Mouse (Mus musculus) hindbrain, postnatal 0 days (tissue): ENCODE data around the gene Itga9. TPM values are rescaled to one million over a fixed set of nuclear protein-coding genes. Genes with fewer than 3 reads are reported as not detected.

Source experiments
- ATAC-seq: fragments of 200-750 bp; cut with Nextera tagmentation; 2 replicates; pipeline ENCODE4 v1.8.0; 2017; ENCODE audit warnings: mild to moderate bottlenecking, moderate TSS enrichment, moderate library complexity
- DNase-seq: peaks from one replicate; pipeline ENCODE4 v3.0.0-alpha.2; 2015; ENCODE audit warnings: low spot score
- H3K27ac ChIP-seq: fragments of 300-500 bp; sonication (generic); 2 replicates; pipeline ENCODE4 v1.5.1; 2014; ENCODE audit warnings: mild to moderate bottlenecking
- H3K27me3 ChIP-seq: fragments of 300-500 bp; sonication (generic); 2 replicates; pipeline ENCODE4 v1.6.1; 2014; ENCODE audit warnings: low read length, mixed read lengths; ENCODE audit not compliant: insufficient read depth
- H3K36me3 ChIP-seq: fragments of 300-500 bp; sonication (generic); 2 replicates; pipeline ENCODE4 v1.6.1; 2014; ENCODE audit warnings: low read length, mixed read lengths; ENCODE audit not compliant: insufficient read depth
- H3K4me1 ChIP-seq: fragments of 300-500 bp; sonication (generic); 2 replicates; pipeline ENCODE4 v1.6.1; 2014; ENCODE audit warnings: antibody characterized with exemption, low read length, mixed read lengths; ENCODE audit not compliant: insufficient read depth
- H3K4me2 ChIP-seq: fragments of 300-500 bp; sonication (generic); 2 replicates; pipeline ENCODE4 v1.6.1; 2014; ENCODE audit warnings: low read depth, mild to moderate bottlenecking, low read length, moderate library complexity, mixed read lengths
- H3K4me3 ChIP-seq: fragments of 300-500 bp; sonication (generic); 2 replicates; pipeline ENCODE4 v1.5.1; 2014; ENCODE audit warnings: low read length
- H3K9ac ChIP-seq: fragments of 300-500 bp; sonication (generic); replicated peaks from 2 replicates; pipeline ENCODE4 v1.6.1; 2014; ENCODE audit warnings: mild to moderate bottlenecking, low read length, moderate library complexity, mixed read lengths
- H3K9me3 ChIP-seq: fragments of 300-500 bp; sonication (generic); 2 replicates; pipeline ENCODE4 v1.6.1; 2016; ENCODE audit warnings: low read length, mixed read lengths
- CTCF ChIP-seq: IDR thresholded peaks from 2 replicates; pipeline ENCODE4 v1.5.1; 2016; ENCODE audit warnings: antibody characterized with exemption, control low read depth, low read depth
- WGBS: fragments of 180-500 bp; shearing (Covaris S2); extraction: QIAGEN DNeasy Blood & Tissue Kit; methylation state at CpG from one replicate; pipeline ENCODE4 v1.1.7; 2014; 5-methylcytosine and 5-hydroxymethylcytosine counted together
- polyA plus RNA-seq: library from polyadenylated mRNA; unstranded; fragments of >200 nt; fragmentation: Nextera tagmentation; extraction: Ambion mirVana; gene quantifications from 2 replicates; pipeline ENCODE4 v1.2.1, GENCODE M21; 2015
- total RNA-seq: library from RNA; depleted of rRNA; stranded (reverse); fragments of >200 nt; gene quantifications from 2 replicates; pipeline ENCODE4 v1.2.3, GENCODE M21; 2014; rRNA removed

Gene Itga9
- total and polyA plus RNA-seq, 2 experiments from 2014 or later: 1.5 to 4.4 TPM

GRCm38 (mm10) chr9:118944388-118944787, 337.9 kb downstream of the Itga9 start:
- 71% methylated on average over 12 of the region's 12 CpGs for WGBS
- H3K4me3 ChIP-seq: no peak overlapping the region
- H3K9ac ChIP-seq: no peak overlapping the region
- no peak for TF ChIP-seq CTCF
- H3K4me1 ChIP-seq: no peaks in the 10 kb centered on the region
- no peak for ATAC-seq
- no peaks in the 10 kb centered on the region for H3K9me3 ChIP-seq
- no peak overlapping the region for H3K27ac ChIP-seq
- no peak overlapping the region for H3K4me2 ChIP-seq
- no peak for DNase-seq
- H3K27me3 ChIP-seq: no peaks in the 10 kb centered on the region
- no peaks in the 10 kb centered on the region for H3K36me3 ChIP-seq

GRCm38 (mm10) chr9:118948486-118948885, 342.0 kb downstream of the Itga9 start:
- no peak for DNase-seq
- 75% methylated on average over 5 of the region's 5 CpGs for WGBS
- Histone ChIP-seq H3K4me3 (no peak overlapping the region), H3K36me3 (no peaks in the 10 kb centered on the region), H3K27me3 (no peaks in the 10 kb centered on the region), H3K27ac (no peak overlapping the region), H3K4me1 (no peaks in the 10 kb centered on the region), H3K4me2 (no peak overlapping the region), H3K9ac (no peak overlapping the region), H3K9me3 (no peaks in the 10 kb centered on the region)
- TF ChIP-seq CTCF: no peak
- ATAC-seq: no peak

GRCm38 (mm10) chr9:118949124-118949523, 342.6 kb downstream of the Itga9 start:
- H3K27me3 ChIP-seq: no peaks in the 10 kb centered on the region
- 84% methylated on average over 8 of the region's 8 CpGs for WGBS
- TF ChIP-seq CTCF: no peak
- no peak overlapping the region for H3K9ac ChIP-seq
- H3K4me2 ChIP-seq: no peak overlapping the region
- no peaks in the 10 kb centered on the region for H3K36me3 ChIP-seq
- ATAC-seq: no peak
- no peak overlapping the region for H3K27ac ChIP-seq
- H3K9me3 ChIP-seq: no peaks in the 10 kb centered on the region
- DNase-seq: no peak
- H3K4me1 ChIP-seq: no peaks in the 10 kb centered on the region
- no peak overlapping the region for H3K4me3 ChIP-seq

- Histone ChIP-seq H3K4me2 (no peak overlapping the region), H3K4me3 (no peak overlapping the region), H3K4me1 (no peaks in the 10 kb centered on the region), H3K36me3 (no peaks in the 10 kb centered on the region), H3K9me3 (no peaks in the 10 kb centered on the region), H3K27ac (no peak overlapping the region), H3K27me3 (no peaks in the 10 kb centered on the region), H3K9ac (no peak overlapping the region)
- 67% methylated on average over 4 of the region's 4 CpGs for WGBS
- ATAC-seq: no peak
- no peak for TF ChIP-seq CTCF
- DNase-seq: no peak
Measured at GRCm38 (mm10) chr9:118949654-118950053, 343.2 kb downstream of the Itga9 start.

GRCm38 (mm10) chr9:118950061-118950460, 343.6 kb downstream of the Itga9 start:
- H3K4me1 ChIP-seq: no peaks in the 10 kb centered on the region
- H3K4me3 ChIP-seq: no peak overlapping the region
- no peak for DNase-seq
- H3K27me3 ChIP-seq: no peaks in the 10 kb centered on the region
- no peaks in the 10 kb centered on the region for H3K36me3 ChIP-seq
- no peak for TF ChIP-seq CTCF
- no peak for ATAC-seq
- no peaks in the 10 kb centered on the region for H3K9me3 ChIP-seq
- H3K9ac ChIP-seq: no peak overlapping the region
- H3K27ac ChIP-seq: no peak overlapping the region
- no peak overlapping the region for H3K4me2 ChIP-seq
- WGBS: 74% methylated on average over 10 of the region's 10 CpGs

Other genes with a start within 250 kb of the Itga9 start
- gene Eomes, start 128.5 kb upstream of the Itga9 start, total RNA-seq: 16.2 and 19.4 TPM in 2 replicates
- gene Eomes, start 128.5 kb upstream of the Itga9 start, polyA plus RNA-seq: 8.6 and 8.9 TPM in 2 replicates
- 34.1 and 36.8 TPM in 2 replicates for gene Golga4, start 100.4 kb upstream of the Itga9 start, total RNA-seq
- gene Golga4, start 100.4 kb upstream of the Itga9 start, polyA plus RNA-seq: 25.8 and 27.2 TPM in 2 replicates